Mouse (Mus musculus): ENCODE measurements at regions not wholly inside any gene's neighbourhood (a gene's known extent, or its start where the extent isn't known, plus 50 kb on each side); places are given as distances from the start of the nearest gene placed in this dataset.
A peak's percentile ranks its signal among the peaks of the same experiment; 100 is the strongest.

DNA sequence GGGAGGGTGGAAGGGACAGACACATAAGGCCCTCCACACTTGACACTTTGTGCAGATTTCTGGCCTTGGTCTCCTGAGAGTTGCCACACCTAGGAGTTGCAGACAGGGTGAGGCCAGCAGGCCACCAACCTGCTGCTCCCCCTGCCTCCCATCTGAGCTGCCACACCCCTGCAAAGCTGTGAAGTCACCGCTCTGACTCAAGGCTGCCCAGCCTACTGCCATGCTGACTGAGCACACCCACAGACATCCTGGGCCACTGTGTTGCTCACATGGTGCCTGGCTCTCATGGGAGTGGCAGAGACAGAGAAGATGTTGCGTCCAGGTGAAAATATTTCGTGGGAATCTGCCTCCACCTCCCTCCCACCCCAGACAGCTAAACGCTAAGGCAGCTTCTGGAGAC lies 150.3 kb downstream of the Tfap2c start:
- DNase-seq, result no peak

DNA sequence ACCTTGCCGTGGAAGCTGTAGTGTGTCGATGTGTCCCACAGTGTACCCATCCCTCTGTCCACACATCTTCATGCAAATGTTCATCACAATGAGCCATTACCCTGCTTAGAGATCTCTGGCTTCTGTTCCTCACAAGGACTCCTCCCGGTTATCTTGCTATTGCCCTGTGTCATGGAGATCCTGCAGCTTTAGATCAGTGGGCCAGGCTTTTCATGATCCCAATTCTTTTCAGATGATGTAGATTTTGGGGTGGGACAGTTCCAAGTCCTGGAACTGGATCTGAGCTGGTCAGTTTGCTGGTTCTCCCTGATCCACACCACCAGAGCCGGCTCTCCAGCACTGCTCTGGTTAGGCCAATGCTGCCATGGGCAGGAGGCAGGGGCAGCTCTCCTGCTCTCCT lies 161.2 kb downstream of the Tfap2c start:
- DNase-seq, result no peak

DNA sequence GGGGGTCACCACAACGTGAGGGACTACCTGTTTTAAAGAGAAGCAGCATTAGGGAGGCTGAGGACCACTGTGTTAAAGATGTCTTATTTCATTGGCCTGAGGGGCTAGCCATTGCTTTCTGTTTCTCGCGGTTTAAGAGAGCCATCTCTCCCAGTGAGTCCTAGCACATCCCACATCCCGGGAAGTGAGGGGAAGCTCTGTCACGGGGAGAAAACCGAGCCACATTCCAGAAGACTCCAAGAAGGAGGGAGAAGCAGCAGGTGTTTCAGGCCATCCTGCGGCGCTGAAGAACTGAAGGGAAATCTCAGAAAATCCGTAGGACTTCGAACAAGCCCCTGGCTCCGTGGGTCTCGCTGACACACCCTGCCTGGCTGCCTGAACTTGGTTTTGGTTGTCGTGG lies 177.3 kb downstream of the Tfap2c start:
- DNase-seq, result no peak

DNA sequence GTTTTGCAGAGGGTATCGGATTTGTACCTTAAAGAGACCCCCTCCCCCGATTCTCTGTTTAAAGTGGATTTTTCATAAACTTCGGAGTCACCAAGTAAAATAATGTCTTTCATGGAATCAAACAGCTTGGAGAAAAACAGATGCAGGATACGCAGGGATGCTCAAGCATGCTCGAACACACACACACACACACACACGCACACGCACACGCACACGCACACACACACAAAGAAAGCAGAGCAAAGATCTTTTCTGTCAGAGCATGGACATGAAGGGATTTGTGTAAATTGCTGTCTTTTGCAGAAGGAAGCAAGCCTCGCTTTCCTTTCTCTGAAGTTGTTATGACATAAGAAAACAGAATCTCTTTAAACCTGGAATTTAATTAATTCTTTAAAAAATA lies 178.2 kb downstream of the Tfap2c start:
- DNase-seq, result no peak

DNA sequence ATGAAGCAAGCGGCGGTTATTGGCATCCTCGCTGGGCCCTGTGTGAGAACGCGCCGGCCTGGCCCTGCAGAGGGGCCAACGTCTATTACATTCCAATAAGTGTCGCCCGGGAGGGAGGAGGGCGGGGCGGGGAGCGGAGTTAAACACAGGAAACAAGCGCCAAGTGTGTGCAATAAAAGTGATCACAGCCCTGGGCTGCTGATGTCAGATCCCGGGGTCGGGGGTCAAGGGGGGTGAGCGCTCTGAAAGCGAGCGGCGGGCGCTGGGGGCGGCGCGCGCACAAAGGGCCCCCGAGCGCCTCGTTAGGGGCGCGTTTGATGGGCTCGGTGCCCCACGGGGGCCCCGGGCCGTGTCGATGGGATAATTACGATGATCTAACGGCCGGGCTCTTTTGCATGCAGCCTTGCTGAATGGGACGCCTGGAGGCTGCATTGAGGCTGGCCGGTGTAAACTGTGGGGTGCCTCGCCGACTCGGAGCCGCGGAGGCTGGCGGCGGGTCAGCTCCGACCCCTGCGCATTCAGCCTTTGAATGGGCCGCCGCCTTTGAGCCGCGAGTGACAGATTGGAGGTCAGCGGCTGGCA lies 178.9 kb downstream of the Tfap2c start:
- peak; percentile 43 for DNase-seq

DNA sequence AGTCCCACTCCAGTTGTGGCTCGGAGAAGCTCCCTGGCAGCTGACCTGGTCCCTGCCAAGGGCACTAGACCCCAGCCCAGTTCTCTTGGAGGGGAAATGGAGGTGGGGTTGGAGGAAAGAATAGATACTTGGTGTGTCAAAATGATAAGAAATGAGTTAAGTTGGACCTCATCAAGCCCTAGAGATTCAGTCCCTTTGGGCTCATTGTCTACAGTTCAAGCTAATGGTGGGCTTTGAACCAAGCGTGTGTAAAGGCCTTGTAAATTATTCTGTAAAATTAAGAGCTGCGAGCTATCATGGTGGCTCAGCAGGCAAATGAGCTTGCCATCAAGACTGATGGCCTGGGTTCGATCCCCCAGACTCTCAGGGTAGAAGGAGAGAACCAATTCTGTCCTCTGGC lies 179.8 kb downstream of the Tfap2c start:
- DNase-seq, result no peak

DNA sequence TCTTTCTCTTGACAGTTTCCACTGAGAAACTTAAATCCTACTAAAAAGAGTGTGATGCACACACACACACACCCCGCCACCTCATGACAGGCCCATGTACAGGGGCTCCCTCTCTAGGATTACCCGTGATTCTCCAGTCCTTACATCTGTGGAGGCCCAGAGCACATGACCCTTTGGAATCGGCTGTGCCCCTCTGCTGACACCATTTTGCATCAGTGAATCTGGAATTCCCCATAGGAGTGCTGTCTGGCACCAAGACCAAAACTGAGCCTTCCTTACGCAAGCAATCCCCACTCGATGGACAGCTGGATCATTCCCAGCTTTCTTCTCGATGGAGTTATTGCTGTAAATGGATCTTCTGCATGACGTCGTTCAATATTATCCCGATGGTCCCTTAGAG lies 180.3 kb downstream of the Tfap2c start:
- DNase-seq, result no peak

DNA sequence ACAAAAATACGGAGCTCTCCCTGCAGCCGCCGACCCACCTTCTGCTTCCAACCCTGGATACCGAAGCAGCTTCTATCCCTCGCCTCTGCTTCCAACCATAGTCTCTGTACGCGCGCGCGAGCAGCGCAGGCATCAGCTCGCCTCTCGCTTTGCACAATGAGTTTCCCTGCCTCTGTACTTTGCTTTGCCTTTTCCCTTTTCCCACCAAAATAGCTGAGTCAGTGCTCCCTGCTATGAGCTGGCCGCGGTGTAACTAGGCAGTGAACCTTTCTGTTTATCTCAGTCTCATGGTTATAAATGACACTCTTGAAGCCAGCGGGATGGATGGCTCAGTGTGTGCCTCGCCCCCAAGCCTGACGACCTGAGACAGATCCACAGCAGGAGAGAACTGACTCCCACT lies 182.0 kb downstream of the Tfap2c start:
- peak; percentile 7 for DNase-seq

DNA sequence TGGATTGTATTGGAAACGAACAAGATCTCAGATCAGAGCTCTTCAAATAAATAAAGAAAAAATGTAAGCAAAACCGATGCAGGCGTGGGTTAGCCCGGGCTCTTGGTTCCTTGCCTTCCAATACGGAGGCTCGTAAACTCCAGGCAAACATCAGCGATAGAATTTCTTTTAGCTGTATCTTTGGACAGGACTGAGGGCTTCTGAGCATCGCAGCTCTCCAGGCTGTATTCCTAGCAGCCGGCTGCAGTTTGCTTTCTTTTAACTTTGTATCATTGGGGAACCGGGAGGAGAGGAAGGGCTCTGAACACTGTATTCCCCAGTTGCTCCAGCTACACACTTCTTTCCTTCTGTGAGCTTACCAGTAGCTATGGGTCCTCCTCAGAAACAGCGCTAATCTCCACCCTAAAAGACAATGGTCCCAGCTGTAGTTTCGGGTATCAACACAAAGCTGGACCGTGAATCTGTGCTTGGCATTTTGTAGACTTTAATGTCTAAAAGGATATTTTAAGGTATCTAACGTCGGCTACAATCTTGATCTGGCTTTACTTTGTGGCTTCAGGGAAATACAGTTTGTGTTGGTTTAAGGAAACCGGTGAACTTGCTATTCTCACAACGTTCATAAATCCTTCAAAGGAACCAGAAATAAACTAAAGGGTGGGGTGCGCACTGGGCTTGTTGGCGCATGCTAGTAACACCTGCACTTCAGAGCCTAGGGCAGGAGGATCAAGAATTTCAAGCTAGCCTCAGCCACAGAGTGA lies 183.2 kb downstream of the Tfap2c start:
- no peak for DNase-seq

DNA sequence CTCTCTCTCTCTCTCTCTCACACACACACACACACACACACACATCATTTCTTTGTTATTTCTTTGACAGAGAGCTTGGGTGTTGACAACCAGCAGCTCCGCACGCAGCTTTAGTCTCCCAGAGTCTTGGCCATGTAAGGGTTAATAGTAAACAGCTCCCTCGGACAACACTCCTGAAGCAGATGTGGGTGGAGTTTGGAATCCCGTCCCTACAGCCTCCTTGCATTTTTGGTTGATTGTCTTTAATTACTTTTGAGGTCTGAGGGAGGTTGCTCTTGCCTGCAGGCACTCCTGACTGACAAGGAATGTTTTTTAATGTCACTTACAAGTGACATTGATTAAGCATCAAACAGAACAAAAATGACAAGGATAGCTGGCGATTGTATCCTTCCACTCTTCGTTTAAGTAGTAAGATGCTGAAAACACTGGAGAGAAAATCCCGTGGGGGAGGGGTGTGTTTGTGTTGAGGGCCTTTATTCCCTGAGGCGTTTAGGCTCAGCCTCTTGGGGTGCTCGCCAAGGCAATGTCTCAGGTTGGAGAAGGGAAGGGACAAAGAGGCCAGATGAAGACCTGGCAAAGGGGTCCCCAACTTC lies 184.1 kb downstream of the Tfap2c start:
- DNase-seq, result no peak

DNA sequence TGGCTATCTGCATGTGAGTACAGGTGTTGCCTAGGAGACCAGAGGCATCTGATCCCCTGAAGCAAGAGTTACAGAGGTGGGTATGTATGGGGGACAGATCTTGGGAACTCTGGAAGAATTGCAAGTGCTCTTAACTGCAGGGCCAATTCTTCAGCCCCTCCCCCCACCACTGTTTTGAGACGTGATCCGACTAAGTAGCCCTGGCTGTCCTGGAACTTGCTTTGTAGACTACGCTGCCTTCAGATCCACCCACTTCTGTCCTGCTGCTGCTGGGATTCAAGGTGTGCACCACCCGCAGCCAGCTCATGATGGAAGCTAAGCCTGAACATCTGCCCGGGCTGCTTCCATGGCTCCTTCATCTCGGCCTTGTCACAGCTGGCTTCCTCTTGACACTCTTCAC lies 186.2 kb downstream of the Tfap2c start:
- no peak for DNase-seq

DNA sequence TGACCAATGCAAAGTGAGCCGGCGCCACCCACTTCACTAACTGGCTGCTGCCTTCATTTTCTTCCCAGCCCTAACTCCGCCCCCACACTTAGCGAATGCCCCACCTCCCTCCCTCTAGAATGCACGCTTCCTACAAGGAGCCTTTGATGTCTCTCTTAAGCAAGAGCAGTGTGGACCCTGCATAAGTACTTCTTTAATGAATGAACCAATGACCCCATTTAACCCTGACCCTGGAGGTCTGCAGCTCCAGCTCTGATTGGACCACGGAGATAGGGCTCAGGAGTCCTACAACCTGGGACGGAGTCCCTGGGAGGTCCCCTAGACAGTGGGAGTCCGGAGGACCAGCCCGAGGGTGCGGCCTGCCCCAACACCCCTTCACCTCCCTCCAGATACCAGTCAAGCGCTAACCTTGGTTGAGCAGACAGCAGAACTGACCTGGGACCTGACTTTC lies 189.7 kb downstream of the Tfap2c start:
- DNase-seq, result no peak

DNA sequence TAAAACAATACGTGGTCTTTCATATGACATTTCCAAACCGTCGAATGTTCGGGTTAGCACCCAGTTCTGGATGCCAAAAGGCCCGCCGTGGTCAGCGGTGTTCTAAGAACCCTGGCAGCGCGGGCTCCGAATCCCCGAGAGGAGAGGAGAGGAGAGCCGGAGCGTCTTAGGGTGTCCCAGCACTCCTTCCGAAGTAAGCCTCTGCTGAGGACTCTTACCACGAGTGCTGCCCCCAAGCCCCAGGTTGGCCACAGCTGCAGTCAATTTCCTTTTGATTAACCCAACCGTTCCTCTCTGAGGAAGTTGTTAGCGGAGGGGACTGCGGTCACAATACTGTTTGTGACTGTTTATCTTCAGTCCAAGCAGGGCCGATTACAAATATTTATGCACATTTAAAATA lies 190.1 kb downstream of the Tfap2c start:
- DNase-seq, result no peak

DNA sequence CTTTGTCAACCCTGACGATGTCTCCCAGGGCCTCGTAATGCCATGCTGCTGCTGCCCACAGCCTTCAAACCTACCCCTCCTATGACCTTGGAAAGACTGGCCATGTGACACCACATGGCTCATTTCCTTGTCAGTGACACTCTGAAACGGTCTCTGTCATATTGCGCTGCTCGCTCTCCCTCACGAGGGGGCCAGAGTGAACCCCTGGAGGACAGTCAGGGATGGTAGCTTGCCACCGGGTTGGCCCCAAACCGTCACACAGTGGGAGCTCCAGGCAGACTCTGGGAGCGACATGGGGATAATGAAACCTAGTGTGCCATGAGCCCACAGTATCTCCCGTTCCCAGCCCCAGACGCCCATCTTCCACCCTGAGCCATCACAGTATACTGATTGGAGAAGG lies 188.8 kb downstream of the Bmp7 start:
- no peak for DNase-seq

DNA sequence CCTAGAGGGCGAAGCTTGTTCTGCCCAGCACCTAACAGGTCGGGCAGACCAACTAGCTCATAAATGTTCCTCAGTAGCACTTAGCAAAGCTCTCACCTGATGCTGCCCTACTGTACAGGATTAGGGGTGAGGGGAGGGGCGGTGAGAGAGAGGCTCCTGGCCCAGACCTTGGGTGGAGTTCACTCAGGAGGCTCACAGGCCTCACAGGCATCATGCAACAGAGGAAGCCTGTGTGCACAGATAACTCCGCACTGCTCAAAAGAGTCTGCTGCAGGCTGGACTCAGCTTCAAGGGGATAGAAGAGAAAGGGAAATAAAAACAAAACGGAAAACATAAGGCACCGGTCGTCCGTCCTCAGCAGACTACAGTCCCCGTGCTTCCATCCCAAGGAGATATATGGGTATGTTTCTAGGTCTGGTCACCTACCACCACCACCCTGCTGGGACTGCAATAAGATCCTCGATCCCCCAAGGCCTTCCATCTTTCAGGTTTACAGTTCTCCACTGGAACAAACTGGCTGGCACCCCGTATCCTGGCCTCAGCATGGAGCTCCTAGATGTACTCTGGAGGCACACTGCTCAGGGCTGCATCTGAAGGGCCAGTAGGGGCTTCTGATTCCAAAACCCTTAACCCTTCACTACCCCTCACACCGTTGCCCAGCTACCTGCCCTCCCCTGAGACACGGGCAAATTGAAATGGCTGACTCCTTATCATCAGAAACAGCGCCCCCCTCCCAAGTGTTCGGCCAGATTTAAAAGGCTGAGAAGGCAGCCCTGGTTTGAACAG lies 184.2 kb downstream of the Bmp7 start:
- DNase-seq, result no peak

DNA sequence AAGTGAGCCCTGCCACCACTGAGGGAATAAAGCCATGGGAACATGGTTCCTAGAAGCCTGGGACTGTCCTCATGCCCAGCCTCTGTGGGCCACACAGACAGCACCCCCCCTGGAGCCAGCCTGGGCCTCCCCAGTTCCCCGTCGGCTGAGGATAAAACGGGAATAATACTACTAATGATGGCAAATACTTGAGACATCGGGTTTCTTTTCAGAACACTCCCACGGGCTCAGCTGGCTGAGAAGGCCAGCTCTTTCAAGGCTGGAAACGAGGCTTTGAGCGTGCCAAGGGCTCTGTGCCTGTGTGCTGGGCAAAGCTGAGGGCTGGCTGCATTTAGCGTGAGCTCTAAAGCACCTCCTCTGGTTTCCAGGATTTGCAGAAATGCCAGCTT lies 183.7 kb downstream of the Bmp7 start:
- DNase-seq, result no peak

DNA sequence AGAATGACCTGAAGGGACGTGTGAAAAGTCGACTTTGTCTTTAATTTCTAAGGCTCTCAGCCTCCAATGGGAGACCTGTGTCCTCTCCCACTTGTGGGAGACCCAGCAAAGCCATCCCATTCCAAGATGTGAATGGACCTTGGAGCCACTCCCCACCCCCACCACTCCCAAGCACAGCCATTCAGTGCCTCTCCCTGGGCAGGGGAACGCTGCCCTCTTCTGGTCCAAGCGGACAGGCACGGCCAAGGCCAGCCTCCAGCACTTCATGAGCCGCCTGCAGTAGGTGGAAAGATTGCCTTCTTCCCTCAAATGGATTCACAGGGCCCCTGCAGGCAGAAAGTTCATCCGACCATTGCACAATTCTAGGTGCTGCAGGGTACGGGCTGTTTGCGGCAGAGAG lies 181.6 kb downstream of the Bmp7 start:
- peak; percentile 57 for DNase-seq

DNA sequence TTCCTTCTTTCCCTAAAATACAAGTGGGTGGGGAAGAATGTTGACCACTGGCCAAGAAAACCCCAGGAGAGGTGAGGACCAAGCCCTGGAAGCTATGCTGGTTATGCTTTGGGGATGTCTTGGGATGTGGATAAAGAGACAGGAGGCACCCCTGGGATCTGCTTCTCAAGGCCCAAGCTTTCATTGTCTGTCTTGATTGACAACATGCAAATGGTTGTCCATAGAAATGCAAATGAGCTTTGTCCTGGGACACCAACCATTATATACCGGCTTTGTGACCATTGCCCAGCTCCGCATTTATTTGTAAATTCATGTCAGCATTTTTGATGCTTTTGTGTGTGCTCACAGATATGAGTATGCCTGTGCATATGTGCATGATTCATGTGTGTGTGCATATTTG lies 174.9 kb downstream of the Bmp7 start:
- no peak for DNase-seq

DNA sequence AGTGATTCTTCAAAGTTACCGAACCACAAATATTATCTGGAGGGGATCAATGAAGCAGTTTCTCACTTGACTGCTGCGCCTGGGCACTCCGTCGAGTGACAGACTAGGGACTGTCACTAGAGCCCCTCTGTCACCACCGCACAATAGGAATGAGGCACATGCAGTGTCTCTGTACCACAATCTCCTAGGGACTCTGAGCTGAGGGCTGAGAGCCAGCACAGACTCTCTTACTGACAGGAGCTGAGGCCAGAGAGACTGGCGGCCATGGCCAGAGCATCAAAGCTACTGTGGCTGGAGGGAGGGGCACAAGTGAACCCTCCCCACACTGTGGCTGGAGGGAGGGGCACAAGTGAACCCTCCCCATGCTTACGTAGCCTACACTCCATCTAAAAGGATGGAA lies 173.7 kb downstream of the Bmp7 start:
- DNase-seq, result no peak

DNA sequence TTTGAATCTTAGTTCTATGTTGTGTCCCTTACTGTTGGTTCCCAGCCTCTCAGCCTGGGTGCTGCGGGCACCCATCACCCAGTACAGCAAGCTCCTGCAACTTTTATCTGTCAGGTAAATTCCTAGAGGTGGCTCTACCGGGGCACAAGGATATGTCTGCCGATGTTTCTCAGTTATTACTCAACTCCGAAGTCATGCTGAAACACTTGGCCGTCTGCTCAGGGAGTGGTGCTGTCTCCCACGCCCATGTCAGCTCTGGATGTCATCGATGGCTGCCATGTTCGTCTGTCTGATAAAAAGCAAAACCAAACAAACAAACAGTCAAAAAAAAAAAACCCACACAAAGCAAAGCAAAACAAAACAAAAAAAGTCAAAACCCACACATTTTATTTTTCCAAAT lies 171.4 kb downstream of the Bmp7 start:
- DNase-seq, result no peak

DNA sequence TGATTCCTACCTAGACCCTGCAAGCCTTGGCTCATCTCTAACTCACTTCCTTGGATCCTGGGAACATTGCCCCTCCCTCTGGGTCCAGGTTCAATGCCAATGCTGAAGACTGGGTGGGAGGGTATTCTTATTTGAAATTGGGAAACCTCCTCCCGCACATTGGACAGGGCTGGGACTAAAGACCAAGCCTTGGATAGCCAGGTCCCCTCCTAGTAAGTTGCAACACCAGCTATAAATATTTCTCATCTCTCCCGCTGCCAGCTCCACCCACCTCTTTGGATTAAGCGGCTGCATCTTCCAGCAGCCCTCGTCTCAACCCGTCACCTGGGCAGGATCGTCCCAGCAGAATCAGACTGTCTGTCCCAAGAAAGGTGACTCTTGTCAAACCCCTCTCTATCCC lies 170.1 kb downstream of the Bmp7 start:
- DNase-seq, result no peak

DNA sequence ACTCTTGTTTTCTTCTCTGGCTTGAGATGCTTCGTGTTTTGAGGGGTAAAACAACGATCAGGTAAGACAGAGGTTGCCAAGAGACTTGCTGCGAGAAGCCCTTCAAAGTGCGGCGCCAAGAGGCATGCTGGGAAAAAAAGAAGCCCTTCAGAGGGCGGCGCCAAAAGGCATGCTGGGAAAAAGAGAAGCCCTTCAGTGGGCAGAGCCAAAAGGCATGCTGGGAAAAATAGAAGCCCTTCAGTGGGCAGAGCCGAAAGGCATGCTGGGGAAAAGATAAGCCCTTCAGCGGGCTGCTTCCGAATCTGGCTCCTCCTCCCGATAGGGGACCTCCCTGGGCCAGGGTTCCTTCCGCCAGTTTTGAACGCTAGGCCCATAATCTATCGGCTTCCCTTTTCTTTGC lies 169.5 kb downstream of the Bmp7 start:
- DNase-seq, result no peak

DNA sequence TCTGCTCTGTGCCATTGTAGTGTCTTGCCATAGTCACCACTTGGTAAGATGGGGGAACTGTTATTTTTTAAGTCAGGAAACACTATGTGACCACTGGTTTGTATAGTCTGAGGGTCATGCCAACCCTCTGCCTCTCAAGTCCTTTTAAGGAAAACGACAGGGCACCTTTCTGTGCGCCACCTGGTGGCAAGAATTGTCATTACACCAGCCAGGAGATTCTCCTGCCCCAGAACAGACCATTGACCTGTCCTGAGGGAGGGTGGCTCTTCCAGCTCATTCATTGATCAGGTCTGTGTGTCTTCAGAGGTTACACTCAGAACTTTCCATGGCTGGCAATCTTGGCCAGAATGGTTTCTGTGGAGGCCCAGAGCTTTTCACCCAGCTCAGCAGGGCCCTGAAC lies 166.9 kb downstream of the Bmp7 start:
- peak; percentile 70 for DNase-seq

DNA sequence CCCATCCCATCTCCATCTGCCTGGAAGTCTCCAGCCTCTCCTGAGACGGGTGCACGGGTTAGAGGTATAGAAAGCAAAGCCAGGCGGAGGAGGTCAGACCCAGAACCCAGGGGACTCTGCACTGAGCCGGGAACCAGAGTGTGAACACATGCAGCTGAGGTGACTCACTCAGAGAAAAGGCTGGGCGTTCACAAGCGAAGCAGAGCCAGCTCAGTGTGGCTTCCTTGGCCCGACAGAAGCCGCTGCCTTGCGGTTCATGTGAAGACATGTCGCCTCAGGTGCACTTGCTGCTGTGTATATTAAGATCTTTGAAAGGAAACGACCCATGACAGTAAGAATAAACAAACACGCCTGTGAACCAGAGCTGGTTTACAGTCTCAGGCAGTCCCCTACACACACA lies 163.6 kb downstream of the Bmp7 start:
- no peak for DNase-seq

All from kidney, postnatal 14 days (tissue).